Mouse (Mus musculus): ENCODE data around the gene Eif5a.

GRCm38 (mm10) chr11:69922012-69922756, 426 bp upstream of the Eif5a start:
- no peak for TF ChIP-seq CTCF (IDR thresholded peaks at IDR 0.05; ENCODE audit: extremely low read depth, insufficient read length, insufficient replicate concordance, low read depth, low read length)
- TF ChIP-seq POLR2A (IDR thresholded peaks at IDR 0.05; ENCODE audit: low read depth, low read length) = no peak

Data from small intestine, adult 2 months (tissue).